Mouse (Mus musculus): ENCODE measurements around the gene Ubac2. TPM values are rescaled to one million over a fixed set of nuclear protein-coding genes. Genes with fewer than 3 reads are reported as not detected.

The Ubac2 gene
- total RNA-seq, 1 experiment from 2014 or later = 33.3 TPM

GRCm38 (mm10) chr14:121920511-121921124 lies 42.2 kb downstream of the Ubac2 start:
- ATAC-seq (replicated peaks; ENCODE audit: low read depth, poor library complexity, severe bottlenecking) = no peak

GRCm38 (mm10) chr14:121922016-121922415 lies 43.6 kb downstream of the Ubac2 start:
- no peak for ATAC-seq (replicated peaks; ENCODE audit: low read depth, poor library complexity, severe bottlenecking)

- ATAC-seq (replicated peaks; ENCODE audit: low read depth, poor library complexity, severe bottlenecking) = no peak
Observed at GRCm38 (mm10) chr14:121922731-121923130, 44.3 kb downstream of the Ubac2 start.

- ATAC-seq (replicated peaks; ENCODE audit: low read depth, poor library complexity, severe bottlenecking) = no peak
Observed at GRCm38 (mm10) chr14:121924876-121925275, 46.5 kb downstream of the Ubac2 start.

GRCm38 (mm10) chr14:121926901-121927300 lies 48.5 kb downstream of the Ubac2 start:
- no peak for ATAC-seq (replicated peaks; ENCODE audit: low read depth, poor library complexity, severe bottlenecking)

GRCm38 (mm10) chr14:121927451-121927850 lies 49.0 kb downstream of the Ubac2 start:
- ATAC-seq (replicated peaks; ENCODE audit: low read depth, poor library complexity, severe bottlenecking) = no peak

- peak; percentile 31 for ATAC-seq (replicated peaks; ENCODE audit: low read depth, poor library complexity, severe bottlenecking)
Observed at GRCm38 (mm10) chr14:121928375-121929137, 50.1 kb downstream of the Ubac2 start.

GRCm38 (mm10) chr14:121929243-121929951 lies 51.0 kb downstream of the Ubac2 start:
- ATAC-seq (replicated peaks; ENCODE audit: low read depth, poor library complexity, severe bottlenecking) = peak; percentile 64

- ATAC-seq (replicated peaks; ENCODE audit: low read depth, poor library complexity, severe bottlenecking) = peak; percentile 20; the same call in 1 of the 2 replicates
Observed at GRCm38 (mm10) chr14:121930731-121931383, 52.4 kb downstream of the Ubac2 start.

GRCm38 (mm10) chr14:121931594-121931993 lies 53.2 kb downstream of the Ubac2 start:
- ATAC-seq (replicated peaks; ENCODE audit: low read depth, poor library complexity, severe bottlenecking) = no peak

GRCm38 (mm10) chr14:121932180-121932579 lies 53.8 kb downstream of the Ubac2 start:
- ATAC-seq (replicated peaks; ENCODE audit: low read depth, poor library complexity, severe bottlenecking) = no peak

- ATAC-seq (replicated peaks; ENCODE audit: low read depth, poor library complexity, severe bottlenecking) = peak; percentile 0; the same call in 1 of the 2 replicates
Observed at GRCm38 (mm10) chr14:121933906-121934596, 55.6 kb downstream of the Ubac2 start.

- peak; percentile 62 for ATAC-seq (replicated peaks; ENCODE audit: low read depth, poor library complexity, severe bottlenecking)
Observed at GRCm38 (mm10) chr14:121934597-121934946, 56.2 kb downstream of the Ubac2 start.

GRCm38 (mm10) chr14:121936356-121936755 lies 57.9 kb downstream of the Ubac2 start:
- ATAC-seq (replicated peaks; ENCODE audit: low read depth, poor library complexity, severe bottlenecking) = no peak

- no peak for ATAC-seq (replicated peaks; ENCODE audit: low read depth, poor library complexity, severe bottlenecking)
Observed at GRCm38 (mm10) chr14:121936856-121937255, 58.4 kb downstream of the Ubac2 start.

- ATAC-seq (replicated peaks; ENCODE audit: low read depth, poor library complexity, severe bottlenecking) = peak; percentile 37
Observed at GRCm38 (mm10) chr14:121937601-121938255, 59.3 kb downstream of the Ubac2 start.

GRCm38 (mm10) chr14:121938256-121939191 lies 60.1 kb downstream of the Ubac2 start:
- ATAC-seq (replicated peaks; ENCODE audit: low read depth, poor library complexity, severe bottlenecking) = peak; percentile 51

- ATAC-seq (replicated peaks; ENCODE audit: low read depth, poor library complexity, severe bottlenecking) = no peak
Observed at GRCm38 (mm10) chr14:121939582-121939981, 61.2 kb downstream of the Ubac2 start.

Measured in common myeloid progenitor, adult 5-6 weeks (primary cell).